Mouse (Mus musculus) ovary, postnatal 36 days (tissue): ENCODE measurements around the gene A830005F24Rik.
"Not testable (repeated sequence)": the region's sequence is repeated elsewhere in the genome, so short reads cannot be mapped to it uniquely, and the experiment has no call there.

ENCODE experiments used
- DNase-seq: peaks from one replicate; pipeline ENCODE4 v3.0.0; 2022; ENCODE audit warnings: low spot score, mixed read lengths

The A830005F24Rik gene

GRCm38 (mm10) chr13:48513003-48513929, at the start of gene A830005F24Rik, which contains the start of gene Zfp169:
TSS of gene A830005F24Rik (plus strand) at chr13:48513570.
TSS of gene Zfp169 (minus strand) at chr13:48513451.
- peak; percentile 75 for DNase-seq

DNA sequence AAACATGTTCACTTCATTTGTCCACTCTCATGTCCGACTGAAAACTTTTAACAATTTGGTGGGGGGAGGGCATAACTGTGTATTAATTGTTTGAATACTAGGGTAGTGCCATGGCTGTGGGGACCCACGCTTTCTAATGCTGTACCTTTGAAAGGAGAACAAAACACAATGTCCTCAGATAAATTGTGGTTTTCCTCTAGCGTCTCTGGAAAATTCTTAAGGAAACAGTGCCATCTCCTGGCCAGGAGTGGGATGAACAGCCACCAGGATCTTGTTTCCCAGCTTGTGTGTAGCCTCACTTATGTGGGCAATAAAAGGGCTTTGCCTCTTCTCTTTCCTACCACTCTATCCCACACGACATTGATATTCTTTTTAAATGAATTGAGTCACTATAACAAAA, 49.2 kb upstream of the A830005F24Rik start:
- peak; percentile 51 for DNase-seq

GRCm38 (mm10) chr13:48466186-48466585, 47.2 kb upstream of the A830005F24Rik start:
- DNase-seq, result no peak

- DNase-seq, result no peak
These were observed 44.7 kb upstream of the A830005F24Rik start for GRCm38 (mm10) chr13:48468656-48469180.

DNA sequence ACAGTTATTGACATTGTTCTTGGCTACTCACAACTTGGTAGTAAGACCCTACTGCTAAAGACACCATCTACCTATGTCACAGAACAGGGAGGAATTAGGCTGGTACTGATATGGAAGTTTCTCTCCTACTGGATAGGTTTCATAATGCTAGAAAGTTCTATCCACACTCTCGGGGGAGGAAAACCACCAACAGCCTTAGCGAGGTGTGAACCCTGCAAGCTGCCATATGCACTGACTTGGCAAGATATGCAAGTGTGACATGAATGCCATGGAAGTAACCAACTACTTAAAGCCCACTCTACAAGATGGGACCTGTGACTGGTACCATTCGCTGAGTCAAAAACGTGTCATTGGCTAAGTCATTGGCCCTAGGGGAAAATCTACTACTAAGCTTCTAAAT, 29.8 kb upstream of the A830005F24Rik start:
- DNase-seq, result no peak

- DNase-seq, result no peak
These were observed 22.8 kb upstream of the A830005F24Rik start for GRCm38 (mm10) chr13:48490396-48491182.

GRCm38 (mm10) chr13:48493183-48493582, 20.2 kb upstream of the A830005F24Rik start:
- no peak for DNase-seq

DNA sequence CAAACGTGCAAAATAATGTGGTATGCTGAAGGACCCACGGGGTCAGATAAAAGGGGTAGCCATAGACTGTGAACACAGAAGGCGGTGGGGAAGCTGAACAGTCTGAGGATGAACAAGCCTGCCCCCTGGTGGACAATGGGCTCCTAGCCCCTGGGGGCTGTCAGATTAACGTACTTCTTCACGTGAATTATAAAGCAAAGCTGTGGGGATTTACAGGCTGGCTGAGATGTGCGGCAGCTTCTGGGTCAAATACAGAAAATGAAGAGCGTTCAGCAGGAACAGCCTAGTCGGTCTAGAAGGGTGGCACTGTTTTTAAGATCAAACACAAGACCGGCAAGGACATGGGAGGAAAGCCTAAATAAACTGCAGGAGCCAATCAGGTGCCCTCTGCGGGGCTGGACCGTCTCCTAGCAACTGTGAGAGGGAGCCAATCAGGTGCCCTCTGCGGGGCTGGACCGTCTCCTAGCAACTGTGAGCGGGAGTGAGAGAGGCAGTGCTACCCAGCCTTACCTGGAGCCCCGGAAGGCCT, 15.6 kb upstream of the A830005F24Rik start:
- peak; percentile 47 for DNase-seq

GRCm38 (mm10) chr13:48498676-48499075, 14.7 kb upstream of the A830005F24Rik start:
- DNase-seq, result peak; percentile 46

DNA sequence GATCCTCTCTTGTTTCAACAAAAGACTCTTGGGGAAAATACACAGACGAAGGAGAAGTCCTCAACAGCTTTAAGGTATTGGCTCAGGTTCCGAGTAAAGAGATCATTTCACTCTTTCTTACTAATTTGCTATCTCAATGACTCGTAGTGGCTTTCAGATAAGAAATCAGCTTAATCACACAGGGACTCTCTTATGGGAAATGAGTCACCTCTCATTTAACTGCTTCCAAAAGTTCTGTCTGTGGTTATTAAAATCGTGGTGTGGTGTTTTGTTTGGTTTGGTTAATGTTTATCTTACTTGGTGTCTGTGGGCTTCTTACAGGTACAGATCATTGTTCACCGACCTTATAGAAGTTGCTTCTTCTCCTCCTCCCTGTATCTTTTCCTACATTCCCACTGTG, 10.9 kb upstream of the A830005F24Rik start:
- DNase-seq, result no peak

- DNase-seq, result no peak
These were observed 4.7 kb upstream of the A830005F24Rik start for GRCm38 (mm10) chr13:48508661-48509060.

DNA sequence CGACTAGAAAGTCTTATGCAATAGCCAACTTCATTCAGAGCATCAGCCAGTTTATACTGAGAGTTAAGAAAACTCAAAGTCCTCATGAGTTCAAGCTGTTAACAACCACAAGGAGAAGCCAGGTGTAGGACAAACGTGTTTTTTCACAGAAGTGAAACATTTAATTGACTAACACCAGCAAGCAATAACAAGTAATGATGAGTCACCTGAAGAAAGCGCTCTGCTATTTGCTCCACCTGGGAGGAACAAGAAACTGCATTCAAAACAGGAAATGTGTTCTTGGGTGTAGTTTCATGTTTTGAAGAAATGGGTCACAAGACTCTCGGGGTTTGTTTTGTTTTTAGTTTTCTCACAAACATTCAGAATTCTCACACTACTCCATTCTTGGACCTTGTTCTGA, 2.5 kb downstream of the A830005F24Rik start:
- no peak for DNase-seq

GRCm38 (mm10) chr13:48519122-48519521, 5.8 kb downstream of the A830005F24Rik start:
- not testable (repeated sequence) for DNase-seq

- no peak for DNase-seq
These were observed 12.4 kb downstream of the A830005F24Rik start for GRCm38 (mm10) chr13:48525745-48526144.

GRCm38 (mm10) chr13:48528123-48528871, 14.9 kb downstream of the A830005F24Rik start:
- DNase-seq, result no peak

GRCm38 (mm10) chr13:48529028-48529427, 15.7 kb downstream of the A830005F24Rik start:
- DNase-seq, result no peak

DNA sequence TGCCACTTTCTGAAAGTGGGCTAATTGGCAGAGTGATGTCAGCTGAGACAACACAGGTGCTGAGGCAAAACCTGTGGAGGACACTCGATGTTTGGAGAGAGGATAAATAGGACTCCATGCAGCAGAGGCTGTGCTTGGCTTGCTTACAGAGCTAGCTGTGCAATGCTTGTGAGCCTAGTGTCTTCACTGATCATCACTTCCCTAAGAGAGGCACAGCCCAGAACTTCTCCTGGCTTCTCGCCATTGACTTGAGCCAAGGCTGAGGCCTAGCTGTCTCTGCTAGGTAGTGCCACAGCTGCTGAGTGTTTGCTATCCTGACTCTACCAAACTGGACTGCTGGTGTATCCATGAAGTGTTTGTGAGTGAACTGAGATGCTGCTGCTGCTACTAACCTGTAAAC, 17.3 kb downstream of the A830005F24Rik start:
- peak; percentile 52 for DNase-seq

DNA sequence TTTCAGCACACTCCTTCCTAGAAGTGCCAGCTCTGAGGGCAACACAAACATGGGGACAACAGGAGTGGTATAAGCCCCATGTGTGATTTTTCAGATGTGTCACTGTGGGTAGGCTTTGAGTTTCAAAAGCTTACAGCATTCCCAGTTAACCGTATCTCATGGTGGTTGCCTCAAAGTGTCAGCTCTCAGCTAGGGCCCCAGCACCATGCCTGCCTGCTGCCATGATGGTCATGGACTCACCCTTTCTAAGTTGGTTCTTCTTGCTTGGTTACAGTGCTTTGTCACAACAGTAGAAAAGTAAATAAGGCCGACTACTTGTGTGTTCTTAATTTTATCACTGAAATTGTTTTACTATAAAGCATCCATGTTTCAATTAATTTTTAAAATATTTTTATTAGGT, 18.1 kb downstream of the A830005F24Rik start:
- DNase-seq, result no peak

DNA sequence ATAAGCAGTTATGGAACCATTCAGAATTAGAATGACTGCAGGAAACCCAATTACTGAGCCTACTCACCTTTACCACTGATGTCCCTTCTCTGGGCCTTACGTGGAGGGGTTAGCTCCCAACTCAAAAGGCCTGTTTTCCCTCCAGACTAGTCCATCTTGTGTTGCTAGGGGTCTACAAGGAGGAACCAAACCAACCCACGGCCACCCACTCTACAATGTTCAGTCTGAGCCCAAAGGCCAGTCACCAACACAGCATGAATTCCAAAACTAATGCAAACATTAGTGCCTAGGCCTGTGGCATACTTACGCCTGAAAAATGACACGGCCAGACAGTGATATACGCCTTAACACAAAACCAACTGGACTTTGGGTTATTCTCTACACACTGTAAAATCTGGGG, 20.1 kb downstream of the A830005F24Rik start:
- DNase-seq, result no peak

DNA sequence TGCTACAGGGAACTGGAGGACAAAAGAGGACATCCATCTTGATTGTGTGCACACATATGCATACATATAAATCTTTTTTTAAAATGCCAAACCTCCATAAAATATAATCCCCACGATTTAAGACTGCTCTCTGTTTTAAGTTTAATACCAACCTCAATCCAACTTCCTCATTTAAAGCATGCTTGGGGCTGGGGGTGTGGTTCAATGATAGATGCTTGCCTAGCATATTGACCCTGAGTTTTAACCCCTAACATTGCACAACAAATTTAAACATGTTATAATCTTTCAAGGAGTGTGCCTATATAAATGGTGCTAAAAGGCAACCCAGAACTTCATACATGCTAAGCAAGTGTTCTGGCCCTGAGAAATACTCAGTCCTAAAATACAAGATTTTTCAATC, 27.1 kb downstream of the A830005F24Rik start:
- DNase-seq, result no peak

DNA sequence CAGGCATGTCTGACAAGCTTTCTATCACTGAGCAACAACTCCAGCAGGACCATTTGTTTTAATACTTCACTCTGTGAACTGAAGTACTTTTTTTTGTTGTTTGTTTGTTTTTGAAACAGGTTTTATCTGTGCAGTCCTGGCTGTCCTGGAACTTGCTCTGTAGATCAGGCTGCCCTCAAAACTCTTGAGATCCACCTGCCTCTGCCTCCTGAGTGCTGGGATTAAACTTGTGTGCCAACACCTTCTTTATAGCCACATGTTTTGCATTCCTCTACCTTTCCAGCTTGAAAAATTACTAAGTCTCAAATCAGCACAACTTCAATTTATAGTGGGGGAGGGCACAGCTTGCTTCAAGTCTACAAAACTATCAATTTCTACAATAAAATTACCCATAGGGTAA, 31.0 kb downstream of the A830005F24Rik start:
- no peak for DNase-seq

DNA sequence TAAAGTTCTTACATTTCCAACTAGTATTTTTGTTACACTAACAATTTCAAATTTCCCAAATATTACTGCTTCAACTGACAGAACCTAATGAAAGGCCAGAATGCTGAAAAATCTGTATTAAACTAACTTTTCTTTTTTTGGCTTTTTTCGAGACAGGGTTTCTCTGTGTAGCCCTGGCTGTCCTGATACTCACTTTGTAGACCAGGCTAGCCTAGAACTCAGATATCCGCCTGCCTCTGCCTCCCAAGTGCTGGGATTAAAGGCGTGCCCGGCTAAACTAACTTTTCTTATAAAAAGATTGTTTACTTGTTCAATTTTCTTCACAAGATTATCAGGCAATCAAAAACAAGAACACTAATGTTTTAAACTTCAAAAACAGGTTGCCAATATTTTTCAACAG, 31.5 kb downstream of the A830005F24Rik start:
- no peak for DNase-seq
